Mouse (Mus musculus): Measurements from ENCODE around the gene Ppfia2. TPM values are rescaled to one million over a fixed set of nuclear protein-coding genes. Genes with fewer than 3 reads are reported as not detected.
A peak's percentile ranks its signal among the peaks of the same experiment; 100 is the strongest.

Ppfia2 gene
- total RNA-seq, 2 experiments from 2014 or later, result 83.4 to 89.9 TPM

DNA sequence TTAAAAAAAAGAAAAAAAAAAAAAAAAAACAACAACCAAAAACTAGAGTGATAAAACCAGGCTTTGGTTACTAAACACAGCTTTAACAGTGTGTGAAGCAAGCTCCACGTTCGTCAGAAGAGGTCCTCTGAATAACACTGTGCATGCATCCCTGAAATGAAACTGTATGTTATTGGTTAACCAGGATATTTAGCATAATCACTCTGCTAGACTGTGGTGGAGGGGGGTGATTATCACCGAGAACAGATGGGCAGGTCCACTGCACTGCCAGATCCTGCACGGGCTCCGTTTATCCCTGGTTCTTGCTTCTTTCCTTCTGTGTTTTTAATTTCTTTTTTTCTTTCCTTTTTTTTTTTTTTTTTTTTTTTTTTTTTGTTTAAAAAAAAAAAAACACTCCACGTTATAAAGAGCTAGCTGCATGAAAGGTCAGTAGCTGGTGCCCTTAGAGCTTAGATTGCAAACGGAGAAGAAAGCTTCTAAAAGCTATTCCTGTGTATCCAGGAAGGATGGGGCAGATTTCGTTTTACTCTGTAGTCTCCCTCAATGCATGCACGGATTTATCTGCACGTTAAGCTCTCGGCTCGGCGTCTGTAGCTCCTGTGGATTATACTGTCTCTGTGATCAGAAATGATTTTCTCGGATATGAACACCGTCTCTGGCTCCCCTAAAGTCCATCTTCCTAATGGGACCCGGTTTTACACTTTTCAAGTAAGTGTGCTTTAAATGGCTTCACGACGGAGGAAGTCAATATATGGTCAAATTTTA is 162.2 kb downstream of the Ppfia2 start:
- intact Hi-C loops (cut with DNase I), result no loop called here
- DNase-seq (ENCODE audit: low spot score in 2 of 2), result peak; percentile 46 to 62

DNA sequence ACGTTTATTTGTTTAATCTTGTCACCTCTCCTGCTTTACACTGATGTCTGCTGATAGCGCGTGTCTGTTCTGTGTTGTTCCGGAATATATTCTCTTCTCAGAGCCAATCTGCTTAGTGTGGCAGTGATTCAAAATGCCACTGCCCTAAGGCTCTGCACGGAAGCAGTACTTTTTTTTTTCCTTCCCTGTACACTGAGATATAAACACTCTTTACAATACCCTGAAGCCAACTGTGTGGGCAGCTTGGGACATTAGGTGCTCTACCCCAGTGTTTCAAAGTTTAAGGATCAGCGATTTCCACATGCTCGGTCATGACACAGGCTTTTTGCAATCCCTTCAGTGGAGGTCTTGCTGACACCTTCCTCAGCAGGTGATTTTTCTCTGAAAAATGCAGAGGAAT is 163.8 kb downstream of the Ppfia2 start:
- intact Hi-C loops (cut with DNase I), result no loop called here
- DNase-seq (ENCODE audit: low spot score in 2 of 2), result no peak

DNA sequence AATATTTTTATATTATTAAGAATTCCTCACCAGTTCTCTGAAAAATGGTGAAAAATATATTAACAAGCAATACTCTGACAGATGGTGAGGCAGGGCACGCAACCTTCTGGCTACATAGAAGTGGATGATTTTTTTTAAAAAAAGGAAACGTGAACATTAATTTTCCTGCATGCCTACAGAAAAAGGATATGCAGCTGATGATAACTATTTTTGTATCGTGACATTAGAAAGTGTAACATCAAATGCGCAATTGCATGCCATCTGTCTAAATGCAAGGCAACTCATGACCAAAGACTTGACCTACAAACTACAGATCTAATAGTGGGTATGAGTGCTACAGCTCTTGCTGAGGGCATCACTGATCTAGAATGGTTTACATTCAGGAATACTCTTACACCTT is 182.1 kb downstream of the Ppfia2 start:
- DNase-seq (ENCODE audit: low spot score in 2 of 2), result no peak
- intact Hi-C loops (cut with DNase I), result no loop called here

DNA sequence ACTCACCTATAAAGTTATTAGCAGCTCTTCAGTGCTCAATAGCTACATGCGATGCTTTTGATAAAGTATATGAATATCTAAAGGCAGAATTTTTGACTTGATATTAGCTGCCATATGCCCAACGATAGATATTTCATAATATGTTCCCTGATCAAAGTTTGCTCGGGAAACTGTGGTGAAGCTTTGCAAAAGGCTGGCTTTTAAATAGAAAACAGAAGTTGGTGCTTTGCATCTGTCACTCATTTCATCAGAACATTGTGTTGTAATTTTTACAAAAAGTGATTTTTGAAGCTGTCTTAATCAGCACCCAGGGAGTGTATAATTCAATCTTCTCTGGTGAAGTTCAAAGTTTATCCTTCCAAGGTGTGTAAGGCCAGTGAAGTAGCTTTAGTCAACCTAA is 195.1 kb downstream of the Ppfia2 start:
- DNase-seq (ENCODE audit: low spot score in 2 of 2), result no peak
- intact Hi-C loops (cut with DNase I), result no loop called here

DNA sequence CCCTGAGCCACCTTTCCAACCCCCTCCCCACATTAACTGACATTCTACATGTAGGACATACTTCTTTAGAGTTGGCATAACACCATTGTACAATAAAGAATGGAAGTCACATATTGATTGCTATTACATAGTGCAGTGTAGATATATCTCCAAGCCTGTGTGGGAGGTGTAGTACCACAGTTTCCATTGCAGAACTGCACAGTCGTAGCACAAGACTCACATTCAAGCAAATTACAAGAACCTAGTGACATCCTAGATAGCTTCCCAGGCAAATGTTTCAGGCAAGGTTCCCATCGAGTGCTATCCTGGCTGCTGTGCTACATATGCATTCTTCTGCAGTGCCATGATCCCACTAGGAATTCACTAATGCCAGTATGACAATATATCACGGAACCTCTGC is 200.0 kb downstream of the Ppfia2 start:
- DNase-seq (ENCODE audit: low spot score in 2 of 2), result no peak
- intact Hi-C loops (cut with DNase I), result no loop called here

DNA sequence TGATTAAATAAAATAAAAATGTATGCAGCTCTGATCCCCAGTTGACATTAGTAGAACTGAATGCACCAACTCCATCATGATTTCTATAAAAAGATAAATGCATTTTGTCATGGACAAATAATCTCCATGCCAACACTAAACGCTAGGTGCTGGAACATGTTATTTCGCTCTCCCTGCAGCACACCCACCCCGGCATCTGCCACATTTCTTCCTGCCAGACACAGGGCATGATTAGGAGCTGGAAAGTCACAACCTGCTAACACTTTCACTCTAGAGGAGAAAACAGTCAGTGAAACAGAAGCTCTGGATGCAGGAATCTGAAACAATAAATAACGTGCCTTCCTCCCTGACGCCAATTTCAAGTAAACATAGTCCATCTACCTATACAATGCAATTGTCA is 211.3 kb downstream of the Ppfia2 start:
- intact Hi-C loops (cut with DNase I), result no loop called here

DNA sequence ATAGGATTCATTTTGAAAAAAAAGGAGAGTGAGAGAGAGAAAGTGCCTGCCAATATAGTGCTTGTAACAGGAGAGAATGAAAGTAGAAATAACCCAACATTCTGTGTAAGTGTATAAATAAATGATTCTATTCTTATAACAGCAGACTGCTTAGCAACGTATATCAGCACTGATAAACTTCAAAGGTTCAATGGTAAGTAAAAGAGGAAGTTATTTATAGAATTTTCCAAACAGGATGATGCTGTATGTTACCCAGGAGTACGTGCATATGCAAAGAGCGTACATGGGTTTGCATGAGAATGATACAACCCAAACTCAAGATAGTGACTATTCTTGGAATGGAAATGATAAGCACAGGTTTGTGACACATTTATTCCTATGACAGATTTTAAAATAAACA is 215.4 kb downstream of the Ppfia2 start:
- no peak for DNase-seq (ENCODE audit: low spot score in 2 of 2)
- intact Hi-C loops (cut with DNase I), result no loop called here

More for the DNA sequence above, 211.3 kb downstream of the Ppfia2 start:
- DNase-seq (ENCODE audit: low spot score in 2 of 2), result peak; percentile 17 to 34

DNA sequence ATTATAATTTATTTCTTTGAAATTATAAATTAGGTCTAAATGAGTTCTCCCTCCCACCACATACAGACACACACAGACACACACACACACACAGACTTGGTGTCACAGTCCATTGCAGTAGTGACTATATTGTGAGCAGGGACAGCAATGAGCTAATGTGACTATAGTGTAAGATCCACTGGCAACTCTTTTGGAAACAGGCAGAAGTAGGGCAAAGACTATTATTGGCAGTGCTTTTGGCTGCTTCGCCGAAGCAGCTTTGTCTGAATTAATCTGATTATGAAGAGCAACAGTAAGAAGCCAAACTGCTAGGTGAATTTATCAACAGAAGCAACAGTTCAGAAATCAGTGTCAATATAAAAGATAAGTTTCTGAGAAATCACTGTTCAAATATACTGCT is 249.8 kb downstream of the Ppfia2 start:
- intact Hi-C loops (cut with DNase I), result no loop called here
- DNase-seq (ENCODE audit: low spot score in 2 of 2), result peak in 1 of 2 experiments; percentile 19

DNA sequence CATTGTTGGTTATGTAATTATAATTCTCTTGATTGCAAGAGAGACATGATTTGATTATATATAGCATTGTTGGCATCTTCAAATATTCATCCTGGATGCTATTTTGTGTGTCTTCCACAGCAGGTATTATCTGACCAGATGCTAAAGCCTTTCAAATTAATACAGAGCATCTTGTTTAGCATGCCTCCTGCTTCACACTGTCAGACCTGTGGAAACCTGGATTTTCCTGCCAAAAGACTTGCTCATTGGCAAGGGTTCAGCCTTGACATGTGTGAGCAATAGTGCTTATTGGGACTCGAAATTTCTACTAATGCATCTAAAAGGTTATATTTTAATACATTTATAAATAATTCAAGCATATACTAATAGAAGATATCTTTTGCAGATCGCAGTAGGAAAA is 262.1 kb downstream of the Ppfia2 start:
- no peak for DNase-seq (ENCODE audit: low spot score in 2 of 2)
- intact Hi-C loops (cut with DNase I), result no loop called here

DNA sequence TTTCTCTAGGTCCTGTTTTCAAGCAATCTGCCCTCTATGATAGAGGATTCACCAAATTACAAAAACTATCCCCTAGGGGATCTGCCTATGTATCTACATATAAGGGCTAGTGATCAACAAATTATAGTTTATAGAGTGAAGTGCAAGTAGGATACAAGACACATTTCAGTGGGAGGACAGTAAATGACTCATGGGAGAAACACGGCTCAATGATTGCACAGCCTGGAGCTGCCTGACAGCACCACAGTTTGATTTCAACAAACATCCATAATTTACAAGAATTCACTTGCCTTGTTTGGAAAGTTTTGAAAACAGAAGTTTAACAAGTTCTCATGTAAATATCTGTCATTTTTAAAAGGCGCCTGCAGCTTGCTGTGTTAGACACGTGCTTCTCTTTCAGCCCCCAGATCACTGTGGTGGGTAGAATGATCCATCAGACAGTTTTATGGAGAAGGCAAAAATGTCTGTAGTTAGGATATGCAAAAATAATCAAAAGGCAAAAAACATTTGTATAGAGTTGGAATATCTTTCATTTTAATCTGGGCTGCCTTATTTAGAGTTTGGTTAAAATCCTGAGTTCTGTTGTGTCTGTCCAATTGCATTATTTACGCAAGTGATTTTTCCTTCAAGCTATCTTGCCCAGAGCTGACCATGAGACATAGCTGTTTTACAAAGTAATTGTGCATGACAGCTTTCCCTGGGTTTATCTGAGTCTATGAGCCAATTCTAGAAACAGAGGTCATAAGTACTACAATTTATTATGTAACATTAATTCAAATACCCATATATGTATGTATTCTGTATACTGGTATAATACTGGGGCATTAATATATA is 266.3 kb downstream of the Ppfia2 start:
- DNase-seq (ENCODE audit: low spot score in 2 of 2), result peak in 1 of 2 experiments; percentile 13
- intact Hi-C loops (cut with DNase I), result no loop called here

DNA sequence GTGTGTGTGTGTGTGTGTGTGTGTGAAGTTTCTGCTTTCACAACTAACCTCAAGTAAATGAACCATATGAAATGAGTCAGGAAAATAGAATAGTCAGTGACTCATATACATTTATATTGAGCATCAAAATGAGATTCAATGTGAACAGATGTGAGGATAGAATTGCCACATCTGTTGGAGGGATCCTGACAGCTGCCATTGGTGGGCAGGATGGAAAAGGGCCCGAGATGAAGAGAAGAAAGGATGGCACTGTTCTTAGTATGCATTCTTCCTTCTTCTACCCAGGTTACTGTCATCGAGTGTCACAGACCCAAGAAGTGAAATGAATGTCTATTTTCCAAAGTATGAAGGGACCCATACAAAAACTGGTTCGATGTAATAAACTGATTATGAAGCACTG is 268.1 kb downstream of the Ppfia2 start:
- no peak for DNase-seq (ENCODE audit: low spot score in 2 of 2)
- intact Hi-C loops (cut with DNase I), result no loop called here

DNA sequence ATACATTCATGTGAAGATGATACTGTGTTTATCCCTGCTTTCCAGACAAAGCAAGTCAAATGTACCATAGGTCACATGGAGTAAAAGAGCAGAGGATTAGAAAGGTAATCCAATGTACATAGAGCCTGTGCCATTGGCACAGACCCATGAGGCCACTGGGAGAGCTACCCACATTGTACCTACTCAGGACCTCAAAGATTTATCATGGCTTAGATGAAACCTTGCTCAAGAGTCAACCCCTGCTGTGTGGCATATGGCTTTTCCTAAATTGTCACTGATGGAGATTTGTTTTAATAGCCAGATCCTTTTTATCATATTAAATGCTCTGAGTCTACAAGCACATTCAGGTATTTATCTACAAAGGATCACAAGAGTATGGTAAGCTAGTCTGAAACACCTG is 274.8 kb downstream of the Ppfia2 start:
- no peak for DNase-seq (ENCODE audit: low spot score in 2 of 2)
- intact Hi-C loops (cut with DNase I), result no loop called here

DNA sequence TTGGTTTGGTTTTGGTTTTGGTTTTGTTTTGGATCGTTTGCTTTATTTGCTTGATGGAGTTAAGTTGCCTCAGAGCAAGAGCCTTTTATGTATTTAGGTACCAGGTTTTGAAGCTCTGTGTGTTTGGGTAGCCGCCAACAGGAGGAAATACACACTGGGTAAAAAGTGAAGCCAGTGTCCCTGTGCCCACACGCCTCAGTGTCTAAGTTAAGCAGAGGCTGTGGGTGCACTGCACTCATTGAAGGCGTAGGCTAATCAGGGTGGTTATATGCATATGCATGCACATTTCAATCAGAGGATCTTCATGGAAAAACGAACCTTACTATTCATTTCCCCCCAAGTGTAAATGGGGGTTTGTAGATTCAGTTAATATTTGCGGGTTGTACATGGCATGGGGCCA is 290.9 kb downstream of the Ppfia2 start:
- peak; percentile 60 to 70 for DNase-seq (ENCODE audit: low spot score in 2 of 2)
- intact Hi-C loops (cut with DNase I), result no loop called here

DNA sequence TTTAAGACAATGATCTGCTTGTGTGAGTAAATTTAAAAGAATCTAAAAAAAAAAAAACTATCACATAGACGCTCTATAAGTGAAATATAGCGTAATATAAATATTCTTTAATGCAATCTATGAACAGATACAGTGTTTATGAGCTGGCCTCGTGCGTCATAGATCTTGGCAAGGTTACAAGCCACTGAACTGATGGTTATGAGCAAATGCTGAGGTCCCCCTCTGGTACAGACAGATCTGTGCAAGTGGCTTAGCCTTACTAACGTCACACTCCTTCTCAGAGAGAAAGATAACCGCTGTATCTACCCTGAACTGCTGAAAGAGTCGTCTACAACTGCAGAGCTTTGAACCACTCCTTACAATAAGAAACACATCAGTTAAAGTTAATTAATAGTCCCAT is 293.6 kb downstream of the Ppfia2 start:
- DNase-seq (ENCODE audit: low spot score in 2 of 2), result no peak
- intact Hi-C loops (cut with DNase I), result no loop called here

DNA sequence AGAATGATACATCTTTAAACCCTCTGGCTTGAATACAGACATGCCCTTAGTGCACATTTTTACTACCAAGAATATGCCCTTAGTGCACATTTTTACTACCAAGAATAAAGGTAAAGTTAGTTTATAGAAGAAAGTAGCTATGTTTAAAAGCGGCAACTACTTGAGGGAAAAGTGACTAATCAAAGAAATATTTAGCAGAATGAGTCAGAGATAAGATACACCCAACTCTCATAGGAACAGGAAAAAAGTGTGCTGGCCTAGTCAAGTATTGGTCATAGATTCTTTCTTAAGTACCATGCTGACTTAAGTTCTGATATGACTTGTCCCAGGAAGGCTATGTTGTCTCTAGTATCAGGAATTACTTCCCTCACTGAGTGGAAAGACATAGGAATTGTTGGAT is 305.4 kb downstream of the Ppfia2 start:
- no peak for DNase-seq (ENCODE audit: low spot score in 2 of 2)
- intact Hi-C loops (cut with DNase I), result no loop called here

DNA sequence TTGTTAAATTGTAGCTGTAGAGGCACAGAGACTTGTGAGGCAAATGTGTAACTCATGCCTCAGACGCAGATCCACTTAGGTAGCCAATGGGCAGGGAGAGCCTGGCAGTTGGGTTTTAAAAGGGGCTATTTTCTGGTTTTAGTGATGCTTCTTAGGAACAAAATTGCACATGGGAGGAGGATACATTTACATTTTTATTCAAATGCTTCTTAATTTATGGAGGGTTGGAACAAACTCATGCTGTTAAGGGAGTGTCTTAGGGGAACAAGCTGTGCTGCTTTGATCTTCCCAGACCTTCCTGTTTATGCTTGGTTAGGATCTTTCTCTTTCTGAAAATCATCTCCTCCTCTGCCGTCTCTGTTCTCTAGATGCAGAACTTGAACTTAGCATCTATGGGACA is 345.3 kb downstream of the Ppfia2 start:
- no peak for DNase-seq (ENCODE audit: low spot score in 2 of 2)
- intact Hi-C loops (cut with DNase I), result no loop called here

DNA sequence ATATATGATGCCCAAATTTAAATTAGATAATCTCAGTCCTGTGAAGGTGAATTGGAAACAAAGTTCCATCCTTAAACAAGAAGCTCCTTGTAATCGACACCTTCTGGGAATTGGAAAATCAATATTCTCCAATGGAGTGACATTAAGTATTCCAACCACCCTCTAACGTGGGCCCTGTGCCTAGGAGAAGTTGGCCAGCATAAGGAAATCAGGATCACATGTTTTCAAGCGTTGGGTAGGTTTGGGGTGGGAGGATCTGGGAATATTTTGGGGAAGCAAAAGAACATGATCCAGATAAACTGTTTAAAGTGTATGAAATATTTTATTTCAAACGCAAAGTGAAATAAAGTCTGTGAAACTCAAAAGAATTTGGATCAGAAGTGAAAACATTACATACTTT is 348.2 kb downstream of the Ppfia2 start:
- DNase-seq (ENCODE audit: low spot score in 2 of 2), result no peak
- intact Hi-C loops (cut with DNase I), result no loop called here

DNA sequence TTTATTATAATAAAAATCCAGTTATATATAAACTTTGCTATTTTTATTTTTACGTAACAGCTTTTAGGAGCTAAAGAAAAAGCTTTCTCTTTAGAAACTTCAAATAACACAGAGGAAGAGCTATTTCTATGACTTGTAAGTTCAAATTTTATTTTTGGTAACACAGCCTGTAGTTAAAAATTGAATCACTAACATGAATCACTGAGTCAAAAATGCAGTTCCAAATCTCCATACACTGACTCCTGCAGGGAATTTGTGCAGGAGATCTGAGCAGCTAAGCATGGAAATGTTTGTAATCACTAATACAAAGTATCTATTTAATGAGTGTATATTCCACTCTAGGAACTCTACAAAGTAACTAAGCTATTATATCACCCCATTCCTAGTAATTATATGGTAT is 354.1 kb downstream of the Ppfia2 start:
- no peak for DNase-seq (ENCODE audit: low spot score in 2 of 2)
- intact Hi-C loops (cut with DNase I), result no loop called here

DNA sequence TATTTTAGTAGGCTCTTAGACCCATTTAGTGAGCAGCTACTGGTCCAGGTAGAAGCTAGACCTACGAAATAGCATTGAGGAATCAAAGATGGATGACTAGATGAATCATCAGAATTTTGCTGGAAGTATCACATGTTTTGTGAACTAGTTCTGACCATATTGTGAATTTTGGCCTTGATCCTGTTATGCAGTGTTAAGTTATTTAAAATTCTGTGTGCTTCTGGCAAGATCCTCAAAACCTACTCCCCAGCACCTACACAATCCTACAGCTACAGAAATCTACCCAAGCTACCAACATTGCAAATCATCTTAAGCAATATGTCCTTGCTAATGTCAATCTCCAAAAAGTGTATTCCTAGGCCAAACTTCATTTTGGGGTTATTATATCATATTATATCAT is 368.3 kb downstream of the Ppfia2 start:
- intact Hi-C loops (cut with DNase I), result no loop called here
- DNase-seq (ENCODE audit: low spot score in 2 of 2), result peak in 1 of 2 experiments; percentile 24

DNA sequence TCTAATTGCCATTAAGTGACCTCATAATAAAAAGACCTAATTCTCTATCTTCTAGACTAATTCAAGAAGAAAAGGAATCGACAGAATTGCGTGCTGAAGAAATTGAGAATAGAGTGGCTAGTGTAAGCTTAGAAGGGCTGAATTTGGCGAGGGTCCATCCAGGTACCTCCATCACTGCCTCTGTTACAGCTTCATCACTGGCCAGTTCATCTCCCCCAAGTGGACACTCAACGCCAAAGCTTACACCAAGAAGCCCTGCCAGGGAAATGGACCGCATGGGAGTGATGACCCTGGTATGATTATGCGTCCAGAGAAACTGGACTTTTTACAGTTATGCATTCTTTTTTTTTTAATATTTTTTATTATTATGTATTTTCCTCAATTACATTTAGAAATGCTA is 388.0 kb downstream of the Ppfia2 start:
- intact Hi-C loops (cut with DNase I), result no loop called here

DNA sequence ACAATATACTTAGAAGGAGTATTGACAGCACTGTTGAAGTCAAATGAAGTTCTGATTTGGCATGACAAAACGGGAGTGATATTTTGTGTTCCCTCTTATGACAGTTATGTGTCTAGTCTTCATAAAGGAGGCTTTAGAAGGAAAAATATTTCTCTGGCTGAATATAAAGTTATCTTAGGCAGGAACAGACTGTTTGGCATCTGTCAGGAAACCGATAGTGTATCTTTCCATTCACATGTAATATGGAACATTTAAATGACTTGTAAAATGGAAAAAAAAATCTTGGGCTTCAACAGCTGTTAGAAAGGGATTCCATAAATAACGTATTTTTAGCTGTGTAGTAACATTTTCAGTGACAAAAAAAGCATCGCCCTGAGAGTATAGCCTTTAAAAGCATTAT is 400.1 kb downstream of the Ppfia2 start:
- peak in 1 of 2 experiments; percentile 30 for DNase-seq (ENCODE audit: low spot score in 2 of 2)
- intact Hi-C loops (cut with DNase I), result no loop called here

More for the DNA sequence above, 388.0 kb downstream of the Ppfia2 start:
- DNase-seq (ENCODE audit: low spot score in 2 of 2), result no peak

All from left cerebral cortex, postnatal 14 days (tissue).